Mouse (Mus musculus) heart, postnatal 0 days (tissue): ENCODE measurements around the gene Vmn1r8.

Experiments
- CTCF ChIP-seq: IDR thresholded peaks from 2 replicates; pipeline ENCODE4 v1.5.1; 2016; ENCODE audit warnings: antibody characterized with exemption, control low read depth, low read depth
- EP300 ChIP-seq: IDR thresholded peaks from 2 replicates; pipeline ENCODE4 v1.6.1; 2016; ENCODE audit warnings: antibody characterized with exemption, low read depth

DNA sequence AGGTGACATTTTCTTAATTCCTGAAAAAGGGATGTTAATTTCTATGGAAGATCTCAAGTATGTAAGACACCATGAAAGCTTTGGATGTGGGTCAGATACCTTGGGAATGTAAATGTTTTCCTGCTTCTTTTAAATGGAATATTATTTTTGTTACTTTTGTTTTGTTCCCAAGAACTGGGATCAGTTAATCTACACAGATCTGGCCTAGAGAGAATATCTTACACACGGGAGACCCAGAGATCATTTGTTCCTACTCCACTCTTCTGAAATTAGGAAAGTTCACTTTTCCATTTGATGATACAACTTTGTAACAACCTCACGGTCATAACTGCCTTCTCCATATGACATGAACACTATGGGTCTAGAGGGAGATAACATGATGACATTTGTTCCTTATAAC lies 34.4 kb downstream of the Vmn1r8 start, which contains the start of gene Vmn1r9:
- TF ChIP-seq CTCF, result no peak
- no peak for TF ChIP-seq EP300
